Mouse (Mus musculus): ENCODE measurements around the gene Tmprss2. TPM values are rescaled to one million over a fixed set of nuclear protein-coding genes. Genes with fewer than 3 reads are reported as not detected.
A peak's percentile ranks its signal among the peaks of the same experiment; 100 is the strongest.

Gene Tmprss2
- total RNA-seq (2021), result not detected

- intact Hi-C loops (cut with DNase I), result no loop called here
- no peak for DNase-seq (ENCODE audit: low spot score in 2 of 2)
Measured at GRCm38 (mm10) chr16:97610939-97611338, at the start of gene Tmprss2. TSS of gene Tmprss2 (minus strand) at chr16:97611195.

- intact Hi-C loops (cut with DNase I), result no loop called here
- DNase-seq (ENCODE audit: low spot score in 2 of 2), result no peak
Measured at GRCm38 (mm10) chr16:97659225-97659658, 48.2 kb upstream of the Tmprss2 start.

- DNase-seq (ENCODE audit: low spot score in 2 of 2), result no peak
- intact Hi-C loops (cut with DNase I), result no loop called here
Measured at GRCm38 (mm10) chr16:97658481-97658880, 47.5 kb upstream of the Tmprss2 start.

DNA sequence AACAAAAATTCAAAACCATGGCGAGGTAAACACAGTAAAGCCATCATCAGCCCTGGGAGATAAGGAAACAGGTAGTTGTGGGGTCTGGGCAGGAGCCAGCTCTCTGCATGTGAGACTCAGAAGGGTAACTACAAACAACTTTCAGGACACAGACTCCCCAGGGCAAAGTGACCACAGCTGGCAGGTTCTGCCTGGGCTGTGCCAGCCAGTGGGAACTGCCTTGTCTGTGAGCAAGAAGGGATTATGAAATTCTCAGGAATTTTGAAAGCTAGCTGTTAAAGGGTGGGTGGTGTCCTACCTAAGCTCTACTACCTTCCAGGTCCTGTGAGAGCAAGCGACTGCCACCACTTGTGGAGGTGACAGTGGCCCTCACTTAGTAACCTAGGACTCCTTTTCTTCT lies 44.8 kb upstream of the Tmprss2 start:
- intact Hi-C loops (cut with DNase I), result no loop called here
- DNase-seq (ENCODE audit: low spot score in 2 of 2), result no peak

GRCm38 (mm10) chr16:97649522-97650188 lies 38.7 kb upstream of the Tmprss2 start:
- no peak for DNase-seq (ENCODE audit: low spot score in 2 of 2)
- intact Hi-C loops (cut with DNase I), result no loop called here

DNA sequence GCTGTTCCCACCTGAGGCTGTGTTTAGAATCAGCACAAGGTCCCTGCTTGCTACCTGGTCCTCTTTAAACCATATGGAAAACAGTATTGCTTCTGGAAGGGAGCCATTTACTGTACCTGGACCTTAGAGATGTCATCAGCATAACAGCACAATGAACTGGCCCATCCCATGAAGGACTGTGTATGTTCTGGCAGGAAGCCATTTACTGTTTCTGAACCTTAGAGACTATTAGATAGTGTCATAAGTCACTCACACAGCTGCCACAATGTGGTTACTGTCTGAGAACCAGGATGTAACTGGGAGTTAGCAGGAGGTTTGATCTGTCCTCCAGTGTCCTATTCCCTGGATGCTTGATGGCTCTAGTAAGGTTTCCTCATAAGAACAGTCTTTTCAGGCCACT lies 33.7 kb upstream of the Tmprss2 start:
- no peak for DNase-seq (ENCODE audit: low spot score in 2 of 2)
- intact Hi-C loops (cut with DNase I), result no loop called here

GRCm38 (mm10) chr16:97639630-97640029 lies 28.6 kb upstream of the Tmprss2 start:
- no peak for DNase-seq (ENCODE audit: low spot score in 2 of 2)
- intact Hi-C loops (cut with DNase I), result no loop called here

DNA sequence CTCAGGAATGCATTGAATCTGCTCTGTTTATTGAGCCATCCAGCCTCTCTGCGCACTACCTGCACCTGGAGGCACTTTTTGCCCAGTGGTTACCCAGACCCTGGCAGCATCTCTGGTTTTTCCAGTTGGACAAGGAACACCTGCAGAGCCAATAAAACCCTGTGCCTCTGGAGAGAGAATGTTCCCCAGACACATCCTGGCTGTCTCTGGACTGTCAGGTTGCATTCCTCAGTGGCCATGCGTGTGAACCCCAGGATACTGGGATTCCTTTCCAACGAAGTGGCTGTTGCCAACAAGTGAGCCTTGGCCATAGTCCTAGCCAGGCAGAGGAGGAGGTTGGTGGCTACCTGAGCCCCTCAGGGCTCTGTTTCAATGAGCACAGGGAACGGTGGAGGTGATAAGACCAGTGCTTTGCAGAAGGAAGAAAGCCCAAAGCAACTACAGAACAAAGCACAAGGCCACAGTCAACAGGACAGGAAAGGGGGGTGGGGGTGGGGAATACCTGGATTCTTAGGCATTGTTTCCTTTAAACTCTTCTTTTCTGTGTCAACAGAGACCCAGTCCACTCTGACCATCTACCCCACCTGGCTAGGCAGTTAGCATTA lies 22.0 kb upstream of the Tmprss2 start:
- intact Hi-C loops (cut with DNase I), result no loop called here
- no peak for DNase-seq (ENCODE audit: low spot score in 2 of 2)

GRCm38 (mm10) chr16:97623166-97623565 lies 12.2 kb upstream of the Tmprss2 start:
- intact Hi-C loops (cut with DNase I), result no loop called here

DNA sequence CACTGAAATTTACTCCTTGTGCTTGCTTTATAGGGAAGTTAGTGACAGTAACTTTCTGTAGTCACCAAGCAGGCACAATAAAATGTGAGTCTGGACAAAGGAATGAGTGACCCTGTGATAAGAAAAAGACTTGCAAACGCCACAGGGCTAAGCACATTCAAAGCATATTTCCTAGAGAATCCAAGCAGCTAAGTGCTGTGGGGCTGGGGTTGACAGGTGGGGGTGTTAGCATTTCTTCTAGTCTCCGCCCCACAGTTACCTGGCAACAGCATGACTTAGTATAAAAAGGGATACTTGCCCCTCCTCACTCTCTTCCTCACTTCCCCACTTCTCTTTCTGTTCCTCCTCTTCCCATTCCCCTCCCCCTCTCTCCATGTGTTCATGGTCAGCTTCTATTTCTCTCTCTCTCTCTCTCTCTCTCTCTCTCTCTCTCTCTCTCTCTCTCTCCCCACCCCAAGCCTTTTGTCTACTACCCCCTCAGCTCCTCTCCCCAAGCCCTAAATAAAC lies 11.4 kb upstream of the Tmprss2 start:
- DNase-seq (ENCODE audit: low spot score in 2 of 2), result no peak
- intact Hi-C loops (cut with DNase I), result no loop called here

More at GRCm38 (mm10) chr16:97623166-97623565, 12.2 kb upstream of the Tmprss2 start:
- no peak for DNase-seq (ENCODE audit: low spot score in 2 of 2)

- DNase-seq (ENCODE audit: low spot score in 2 of 2), result no peak
- intact Hi-C loops (cut with DNase I), result no loop called here
Measured at GRCm38 (mm10) chr16:97618285-97618684, 7.3 kb upstream of the Tmprss2 start.

- intact Hi-C loops (cut with DNase I), result no loop called here
- DNase-seq (ENCODE audit: low spot score in 2 of 2), result no peak
Measured at GRCm38 (mm10) chr16:97612009-97612408, 1.0 kb upstream of the Tmprss2 start.

- no peak for DNase-seq (ENCODE audit: low spot score in 2 of 2)
- intact Hi-C loops (cut with DNase I), result no loop called here
Measured at GRCm38 (mm10) chr16:97610246-97610645, 749 bp downstream of the Tmprss2 start.

- intact Hi-C loops (cut with DNase I), result no loop called here
- no peak for DNase-seq (ENCODE audit: low spot score in 2 of 2)
Measured at GRCm38 (mm10) chr16:97609676-97610075, 1.3 kb downstream of the Tmprss2 start.

GRCm38 (mm10) chr16:97607956-97608355 lies 3.0 kb downstream of the Tmprss2 start:
- DNase-seq (ENCODE audit: low spot score in 2 of 2), result no peak
- intact Hi-C loops (cut with DNase I), result no loop called here

GRCm38 (mm10) chr16:97606829-97607228 lies 4.2 kb downstream of the Tmprss2 start:
- no peak for DNase-seq (ENCODE audit: low spot score in 2 of 2)
- intact Hi-C loops (cut with DNase I), result no loop called here

DNA sequence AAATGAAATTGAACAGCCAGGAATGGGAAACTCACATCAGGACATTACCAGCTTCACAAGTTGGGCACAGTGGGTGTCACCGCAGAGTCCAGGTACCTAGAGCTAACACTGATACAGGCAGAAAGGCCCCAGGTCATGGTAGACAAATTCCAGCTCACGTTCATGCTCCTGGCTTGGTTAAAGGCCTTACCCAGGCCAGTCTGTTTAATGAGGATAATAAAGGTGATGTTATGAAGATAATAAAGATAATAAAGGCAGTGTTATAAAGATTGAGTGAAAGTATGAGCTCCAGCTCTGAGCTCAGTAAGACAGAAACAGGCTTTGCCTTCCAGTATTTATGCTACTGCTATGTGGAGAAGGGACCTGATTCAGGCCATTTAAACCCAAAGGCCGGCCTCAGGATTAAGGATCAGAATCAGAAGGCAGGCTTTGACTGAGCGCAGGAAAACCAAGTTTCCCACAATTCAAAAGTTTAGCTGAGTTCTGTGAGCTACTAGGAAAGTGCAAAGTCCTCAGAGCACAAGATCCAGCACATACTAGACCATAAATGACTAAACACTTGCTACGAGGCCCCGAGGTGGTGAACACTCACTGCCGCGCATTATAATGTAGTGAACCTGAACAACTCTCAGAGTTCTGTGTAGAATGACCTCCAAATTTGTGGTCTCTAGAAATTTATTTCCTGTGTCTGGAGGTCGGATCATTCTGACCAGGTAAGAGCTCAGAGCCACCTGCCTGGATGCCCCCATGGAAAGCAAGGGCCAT lies 4.9 kb downstream of the Tmprss2 start:
- intact Hi-C loops (cut with DNase I), result no loop called here
- no peak for DNase-seq (ENCODE audit: low spot score in 2 of 2)

DNA sequence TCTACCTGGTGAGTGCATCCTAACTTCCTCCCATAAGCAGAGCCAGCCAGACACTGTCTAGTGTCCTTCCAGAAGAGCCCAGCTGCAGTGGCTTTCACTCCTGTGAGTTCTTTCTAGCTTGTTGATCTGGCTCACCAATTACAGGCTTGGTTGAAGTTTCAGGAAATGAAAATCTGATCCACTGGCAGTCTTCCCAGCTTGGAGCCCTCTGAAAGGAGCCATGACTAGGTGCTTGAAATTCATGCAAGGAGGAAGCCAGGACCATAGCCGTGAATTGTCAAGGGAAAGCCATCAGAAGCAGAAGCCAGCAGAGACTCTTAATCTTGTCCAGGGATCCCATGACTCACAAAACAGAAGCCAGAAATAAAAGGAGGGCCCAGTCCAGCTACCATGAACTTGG lies 8.7 kb downstream of the Tmprss2 start:
- DNase-seq (ENCODE audit: low spot score in 2 of 2), result peak; percentile 1 to 48
- intact Hi-C loops (cut with DNase I), result no loop called here

DNA sequence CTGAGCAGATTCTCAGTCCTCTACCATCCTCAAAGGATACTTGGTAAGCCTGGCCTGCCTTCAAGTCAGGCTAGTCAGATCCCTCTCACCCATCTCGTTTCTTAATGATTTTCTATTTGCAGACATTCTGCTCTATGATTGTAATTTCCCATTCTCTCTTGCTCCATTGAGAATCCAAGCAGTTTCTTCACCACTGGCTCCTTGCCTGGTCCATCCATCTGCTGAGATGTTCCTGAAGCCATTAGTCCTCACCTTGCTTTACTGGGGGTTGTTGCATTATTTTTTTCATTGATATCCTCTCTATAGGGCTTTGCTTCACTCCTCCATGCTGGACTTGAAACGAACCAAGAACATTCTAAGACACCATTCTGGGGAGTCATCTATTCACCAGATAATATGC lies 10.4 kb downstream of the Tmprss2 start:
- intact Hi-C loops (cut with DNase I), result no loop called here
- no peak for DNase-seq (ENCODE audit: low spot score in 2 of 2)

- intact Hi-C loops (cut with DNase I), result loop anchor here (5.0 kb wide), 1 partner anchor 91 kb away; no protein-coding TSS in a partner anchor
- DNase-seq (ENCODE audit: low spot score in 2 of 2), result no peak
Measured at GRCm38 (mm10) chr16:97598046-97598445, 12.9 kb downstream of the Tmprss2 start.

Data from left cerebral cortex, postnatal 25 days (tissue).